Mouse (Mus musculus): ENCODE measurements around the gene B3gat3.
A peak's percentile ranks its signal among the peaks of the same experiment; 100 is the strongest.
"Not testable (repeated sequence)": the region's sequence is repeated elsewhere in the genome, so short reads cannot be mapped to it uniquely, and the experiment has no call there.

B3gat3 gene

DNA sequence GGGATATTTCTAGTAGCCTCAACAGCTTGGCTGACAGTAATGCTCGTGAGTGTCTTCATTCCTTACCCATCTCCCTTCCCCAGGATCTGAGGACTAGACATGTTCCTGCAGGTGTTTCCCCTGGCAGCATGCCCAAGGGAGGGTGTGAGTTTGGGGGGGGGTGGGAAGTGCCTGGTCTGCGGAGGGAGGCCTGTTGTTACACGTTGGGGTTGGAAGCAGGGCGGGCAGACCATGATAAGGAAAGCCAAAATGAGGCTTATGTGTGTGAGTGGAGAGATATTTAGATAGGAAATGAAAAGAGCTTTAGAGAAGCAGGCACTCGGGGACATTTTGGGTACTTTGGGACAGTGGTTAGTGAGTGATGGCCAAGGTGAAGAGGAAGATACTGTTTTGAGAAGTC is 23.9 kb downstream of the B3gat3 start:
- peak; percentile 49 for DNase-seq

DNA sequence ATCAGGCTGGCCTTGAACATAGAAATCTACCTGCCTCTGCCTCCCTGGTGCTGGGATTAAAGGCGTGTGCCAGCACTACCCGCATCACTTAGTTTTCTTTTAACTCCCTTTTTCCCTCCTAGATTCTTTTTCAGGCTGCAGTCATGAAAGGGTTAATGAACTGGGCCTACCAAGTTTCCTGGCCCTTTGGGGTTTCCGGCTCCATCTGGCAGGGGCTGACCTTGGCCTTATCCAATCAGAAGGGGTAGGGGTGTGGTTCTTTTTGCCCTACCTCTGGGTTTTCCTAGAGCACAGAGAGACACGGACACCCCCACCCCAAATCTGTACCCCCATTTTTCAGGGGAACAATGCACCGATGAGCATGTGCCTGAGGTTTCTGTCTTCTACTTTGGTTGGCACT is 24.6 kb downstream of the B3gat3 start:
- DNase-seq, result peak; percentile 88

GRCm38 (mm10) chr19:8945251-8945650 is 25.1 kb downstream of the B3gat3 start:
- DNase-seq, result no peak

DNA sequence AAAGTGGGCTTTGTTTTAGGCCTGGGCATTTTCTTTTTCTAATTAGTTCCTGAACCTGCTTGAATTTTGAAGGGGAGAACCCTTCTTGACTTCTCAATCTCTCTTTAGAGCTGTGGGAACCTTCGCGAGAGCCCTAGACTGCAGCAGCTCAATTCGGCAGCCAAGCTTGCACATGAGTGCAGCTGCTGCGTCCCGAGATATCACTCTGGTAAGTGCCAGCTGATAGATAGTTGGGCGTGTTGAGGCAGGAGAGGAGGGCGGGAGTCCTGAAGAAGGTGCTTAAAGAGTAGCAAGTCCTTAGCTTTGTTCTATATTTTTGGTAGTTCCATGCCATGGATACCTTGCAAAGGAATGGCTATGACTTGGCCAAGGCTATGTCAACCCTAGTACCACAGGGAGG is 26.8 kb downstream of the B3gat3 start:
- no peak for DNase-seq

GRCm38 (mm10) chr19:8950190-8950589 is 30.0 kb downstream of the B3gat3 start:
- no peak for DNase-seq

- no peak for DNase-seq
Observed at GRCm38 (mm10) chr19:8952241-8952640, 32.1 kb downstream of the B3gat3 start.

- DNase-seq, result peak; percentile 95
Observed at GRCm38 (mm10) chr19:8953135-8954039, 33.2 kb downstream of the B3gat3 start, which contains the start of gene Tut1. Tut1 (plus strand) TSS chr19:8953847.

DNA sequence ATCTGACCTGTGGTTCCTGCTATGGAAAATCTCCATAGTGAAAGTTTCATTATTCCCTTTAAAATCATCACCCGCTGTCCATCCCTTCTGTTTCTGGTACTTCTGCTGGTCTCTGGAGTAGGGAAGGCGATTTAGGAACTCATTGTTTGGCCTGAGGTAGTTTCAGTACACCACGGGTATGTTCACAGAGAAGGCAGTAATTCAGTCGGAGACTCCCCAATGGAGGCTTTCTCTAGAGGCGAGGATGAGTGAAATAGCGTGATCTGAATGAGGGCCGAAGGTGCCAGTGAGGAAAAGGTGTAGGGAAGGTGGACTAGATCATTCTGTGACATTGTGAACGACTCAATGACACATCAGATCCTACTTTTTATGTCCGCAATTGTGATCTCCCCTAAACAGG is 34.0 kb downstream of the B3gat3 start:
- DNase-seq, result no peak

DNA sequence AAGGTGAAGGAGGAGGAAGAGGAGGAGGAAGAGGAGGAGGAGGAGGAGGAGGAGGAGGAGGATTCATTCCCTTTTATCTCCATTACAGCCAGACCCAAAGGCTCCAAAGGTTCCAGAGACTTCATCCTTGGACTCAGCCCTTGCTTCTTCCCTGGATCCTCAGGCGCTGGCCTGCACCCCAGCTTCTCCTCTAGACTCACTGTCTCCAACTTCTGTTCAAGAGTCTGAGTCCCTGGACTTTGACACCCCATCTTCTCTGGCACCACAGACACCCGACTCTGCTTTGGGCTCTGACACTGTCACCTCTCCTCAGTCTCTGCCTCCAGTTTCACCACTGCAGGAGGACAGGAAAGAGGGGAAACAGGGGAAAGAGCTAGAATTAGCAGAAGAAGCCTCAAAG is 42.1 kb downstream of the B3gat3 start:
- DNase-seq, result no peak

- DNase-seq, result no peak
Observed at GRCm38 (mm10) chr19:8965075-8965474, 44.9 kb downstream of the B3gat3 start.

- peak; percentile 31 for DNase-seq
Observed at GRCm38 (mm10) chr19:8965771-8966170, 45.6 kb downstream of the B3gat3 start.

DNA sequence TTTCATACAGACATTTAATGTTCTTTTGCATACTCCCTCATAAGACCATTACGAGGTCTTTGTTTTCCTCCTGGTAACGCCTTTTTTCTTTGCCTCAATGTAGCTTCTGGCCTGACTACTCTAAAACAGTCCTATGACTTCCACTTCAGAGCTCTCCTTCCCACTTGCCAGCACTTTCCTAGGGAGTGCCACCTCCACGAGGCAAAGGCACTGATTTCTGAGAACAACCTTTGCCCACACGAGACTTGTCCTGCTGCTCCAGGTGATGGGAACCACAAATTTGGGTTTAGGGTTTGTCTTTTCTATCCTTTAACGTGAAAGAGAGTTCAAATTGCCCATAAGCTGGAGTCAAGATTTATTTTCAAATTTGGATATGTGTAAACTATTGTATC is 46.0 kb downstream of the B3gat3 start:
- peak; percentile 34 for DNase-seq

DNA sequence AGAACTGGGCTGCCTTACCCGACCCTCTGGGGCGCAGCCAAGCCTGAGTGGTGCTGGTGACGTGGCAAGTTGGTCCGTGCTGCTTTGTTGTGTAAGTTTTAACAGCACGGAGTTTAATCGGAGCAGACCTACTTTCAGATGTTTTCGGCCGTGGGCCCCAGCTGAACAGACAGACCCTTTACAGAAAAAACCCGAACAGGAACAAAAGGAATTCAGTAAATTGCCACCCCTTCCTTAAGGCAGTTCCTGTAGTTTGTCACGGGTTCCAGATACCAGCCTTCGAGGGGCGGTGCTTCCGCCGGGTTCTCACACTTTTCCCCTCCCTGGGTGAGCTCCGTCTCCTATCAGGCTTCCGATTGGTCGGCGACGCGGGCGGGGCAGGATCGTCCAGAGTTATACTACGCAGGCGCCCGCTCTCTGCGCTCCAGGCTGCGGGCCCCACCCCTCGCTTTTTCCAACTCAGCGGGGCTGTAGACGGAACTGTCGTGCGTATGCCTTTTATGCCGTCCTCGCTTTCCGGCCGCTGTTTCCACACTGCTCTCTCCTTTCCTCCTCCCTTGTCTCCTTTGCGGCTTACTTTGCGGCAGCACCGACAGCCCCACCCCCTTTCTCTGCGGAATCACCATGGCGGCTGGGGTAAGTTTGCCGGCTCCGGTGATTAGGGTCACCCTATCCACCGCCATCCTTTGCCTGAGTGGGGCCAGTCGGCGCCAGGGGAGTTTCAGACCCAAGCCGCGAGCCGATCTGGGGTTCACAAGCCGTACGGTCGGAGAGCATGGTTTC is 46.6 kb downstream of the B3gat3 start, which contains the start of gene Eef1g:
TSS of gene Eef1g (plus strand) at position 452 of the 783 bp plus-strand sequence.
- peak; percentile 100 for DNase-seq

GRCm38 (mm10) chr19:8967373-8967743 is 47.2 kb downstream of the B3gat3 start:
- DNase-seq, result no peak

GRCm38 (mm10) chr19:8967893-8968292 is 47.7 kb downstream of the B3gat3 start:
- DNase-seq, result no peak

DNA sequence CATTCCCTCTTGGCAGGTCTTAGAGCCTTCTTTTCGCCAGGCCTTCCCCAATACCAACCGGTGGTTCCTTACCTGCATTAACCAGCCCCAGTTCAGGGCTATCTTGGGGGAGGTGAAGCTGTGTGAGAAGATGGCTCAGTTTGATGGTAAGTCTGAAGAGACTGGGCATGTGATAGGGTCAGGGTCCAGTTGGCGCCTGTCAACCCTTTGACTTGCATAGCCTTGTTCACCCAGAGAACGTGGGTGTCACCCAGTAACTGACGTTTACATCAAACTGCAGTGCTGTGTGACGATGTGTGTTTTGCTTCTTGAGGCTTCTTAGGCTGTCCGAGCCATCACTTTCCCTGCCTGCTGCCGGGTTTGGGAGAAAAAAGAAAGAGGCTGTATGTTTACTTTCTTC is 52.3 kb downstream of the B3gat3 start:
- not testable (repeated sequence) for DNase-seq

GRCm38 (mm10) chr19:8974638-8975037 is 54.5 kb downstream of the B3gat3 start:
- DNase-seq, result no peak

DNA sequence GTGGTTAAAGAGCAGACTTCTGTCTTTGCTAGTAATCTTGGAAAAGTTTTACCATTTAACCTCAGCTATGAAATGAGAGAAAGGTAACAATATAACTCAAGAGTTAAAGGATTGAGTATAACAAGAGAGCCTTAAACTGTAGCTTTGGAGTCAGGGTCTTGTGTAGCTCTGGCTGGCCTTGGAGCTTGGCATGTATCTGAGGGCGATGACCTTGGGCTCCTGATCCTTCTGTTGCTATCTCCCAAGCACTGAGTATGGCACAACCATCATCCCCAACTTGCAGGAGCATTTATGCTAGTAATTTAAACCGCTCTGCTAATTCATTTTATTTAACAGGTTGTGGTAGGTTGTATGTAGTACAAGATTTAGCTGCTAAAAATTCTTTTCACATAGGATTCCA is 55.3 kb downstream of the B3gat3 start:
- no peak for DNase-seq

DNA sequence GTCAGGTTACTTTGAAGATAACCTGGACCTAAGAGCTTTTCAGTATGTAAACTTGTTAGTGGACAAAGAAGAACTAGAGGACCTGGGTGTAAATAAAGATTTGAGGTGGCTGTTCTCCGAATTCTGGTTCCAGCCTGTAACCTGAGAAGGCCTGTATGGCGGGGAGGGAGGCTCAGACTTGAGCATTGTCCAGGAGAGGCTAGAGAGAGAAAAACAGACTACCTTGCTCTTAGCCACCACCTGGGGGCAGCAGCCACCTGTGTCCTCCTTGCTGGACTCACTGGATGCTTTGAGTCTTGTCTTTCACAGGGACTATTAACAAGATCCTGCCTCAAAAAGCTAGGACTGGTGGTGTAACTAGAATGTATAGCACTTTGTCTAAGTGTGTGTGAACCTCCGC is 56.4 kb downstream of the B3gat3 start:
- DNase-seq, result peak; percentile 63

Measured in kidney, postnatal 14 days (tissue).